Mouse (Mus musculus) lung, postnatal 0 days (tissue): ENCODE data around the gene 1810009A15Rik. TPM values are rescaled to one million over a fixed set of nuclear protein-coding genes. Genes with fewer than 3 reads are reported as not detected.
A peak's percentile ranks its signal among the peaks of the same experiment; 100 is the strongest.
"Not testable (repeated sequence)": the region's sequence is repeated elsewhere in the genome, so short reads cannot be mapped to it uniquely, and the experiment has no call there.

Experiments used
- ATAC-seq: fragments of 200-750 bp; cut with Nextera tagmentation; 2 replicates; pipeline ENCODE4 v1.8.0; 2017; ENCODE audit warnings: moderate library complexity
- DNase-seq: peaks from one replicate; pipeline ENCODE4 v3.0.0-alpha.2; 2016; ENCODE audit warnings: low spot score
- H3K27ac ChIP-seq: fragments of 300-500 bp; sonication (generic); 2 replicates; pipeline ENCODE4 v1.5.1; 2014; ENCODE audit warnings: antibody characterized with exemption, mild to moderate bottlenecking, low read length, mixed read lengths
- H3K27me3 ChIP-seq: fragments of 300-500 bp; sonication (generic); replicated peaks from 2 replicates; pipeline ENCODE4 v1.6.1; 2014; ENCODE audit warnings: low read length, mixed read lengths; ENCODE audit not compliant: insufficient read depth
- H3K36me3 ChIP-seq: fragments of 300-500 bp; sonication (generic); 2 replicates; pipeline ENCODE4 v1.6.1; 2014; ENCODE audit warnings: low read length, mixed read lengths; ENCODE audit not compliant: insufficient read depth
- H3K4me1 ChIP-seq: fragments of 300-500 bp; sonication (generic); 2 replicates; pipeline ENCODE4 v1.6.1; 2014; ENCODE audit warnings: antibody characterized with exemption, low read depth, low read length, mixed read lengths; ENCODE audit not compliant: insufficient read depth
- H3K4me2 ChIP-seq: fragments of 300-500 bp; sonication (generic); replicated peaks from 2 replicates; pipeline ENCODE4 v1.6.1; 2014; ENCODE audit warnings: low read depth, mild to moderate bottlenecking, low read length, moderate library complexity, mixed read lengths
- H3K4me3 ChIP-seq: fragments of 300-500 bp; sonication (generic); 2 replicates; pipeline ENCODE4 v1.5.1; 2014; ENCODE audit warnings: low read depth, low read length
- H3K9ac ChIP-seq: fragments of 300-500 bp; sonication (generic); replicated peaks from 2 replicates; pipeline ENCODE4 v1.6.1; 2014; ENCODE audit warnings: low read depth, mild to moderate bottlenecking
- H3K9me3 ChIP-seq: fragments of 300-500 bp; sonication (generic); 2 replicates; pipeline ENCODE4 v1.6.1; 2016; ENCODE audit warnings: low read length, mixed read lengths
- CTCF ChIP-seq: IDR thresholded peaks from 2 replicates; pipeline ENCODE4 v1.5.1; 2016; ENCODE audit warnings: antibody characterized with exemption, mild to moderate bottlenecking
- EP300 ChIP-seq: IDR thresholded peaks from 2 replicates; pipeline ENCODE4 v1.6.1; 2016; ENCODE audit warnings: antibody characterized with exemption, mild to moderate bottlenecking, control low read depth
- WGBS: fragments of 180-500 bp; shearing (Covaris S2); extraction: QIAGEN DNeasy Blood & Tissue Kit; methylation state at CpG from one replicate; pipeline ENCODE4 v1.1.7; 2014; 5-methylcytosine and 5-hydroxymethylcytosine counted together
- polyA plus RNA-seq: library from polyadenylated mRNA; unstranded; fragments of >200 nt; fragmentation: Nextera tagmentation; extraction: Ambion mirVana; gene quantifications from 2 replicates; pipeline ENCODE4 v1.2.1, GENCODE M21; 2015

Gene 1810009A15Rik
- polyA plus RNA-seq, 1 experiment from 2014 or later = 44.4 TPM

- Histone ChIP-seq H3K4me2 (peak overlapping the region; percentile 73), H3K36me3 (no peaks in the 10 kb centered on the region), H3K9me3 (no peaks in the 10 kb centered on the region), H3K4me3 (peak overlapping the region; percentile 67), H3K27ac (peak overlapping the region; percentile 83), H3K9ac (peak overlapping the region; percentile 77), H3K4me1 (peaks cover 6% of the 10 kb centered on the region; the same call in 1 of the 2 replicates), H3K27me3 (no peaks in the 10 kb centered on the region)
- ATAC-seq (no peak), DNase-seq (no peak)
- TF ChIP-seq CTCF (no peak), EP300 (no peak)
- WGBS = 13% methylated on average over 19 of the region's 19 CpGs
These were observed 829 bp upstream of the 1810009A15Rik start for GRCm38 (mm10) chr19:8887585-8888463.

- Histone ChIP-seq H3K36me3 (no peaks in the 10 kb centered on the region), H3K27ac (peak within 1 kb of the TSS; percentile 91), H3K4me1 (peaks cover 4% of the 10 kb centered on the region; the same call in 1 of the 2 replicates), H3K9ac (peak within 1 kb of the TSS; percentile 81), H3K9me3 (no peaks in the 10 kb centered on the region), H3K4me2 (peak within 1 kb of the TSS; percentile 95), H3K27me3 (no peaks in the 10 kb centered on the region), H3K4me3 (peak within 1 kb of the TSS; percentile 88)
- TF ChIP-seq EP300 (no peak), CTCF (no peak)
- ATAC-seq = peak; percentile 50
- peak; percentile 92 for DNase-seq
- 1% methylated on average over 54 of the region's 54 CpGs for WGBS
These were observed 4.4 kb downstream of the 1810009A15Rik start, which contains the start of gene Ints5 for GRCm38 (mm10) chr19:8892829-8893766. Gene Ints5 (plus strand): TSS chr19:8893005.

- no peaks in the 10 kb centered on the region for H3K36me3 ChIP-seq
- H3K9ac ChIP-seq = no peak overlapping the region
- H3K4me3 ChIP-seq = no peak overlapping the region
- H3K4me1 ChIP-seq = peaks cover 6% of the 10 kb centered on the region; the same call in 1 of the 2 replicates
- TF ChIP-seq EP300 (no peak), CTCF (no peak)
- H3K9me3 ChIP-seq = no peaks in the 10 kb centered on the region
- ATAC-seq (no peak), DNase-seq (no peak)
- H3K27ac ChIP-seq = no peak overlapping the region
- no peaks in the 10 kb centered on the region for H3K27me3 ChIP-seq
- 89% methylated on average over 9 of the region's 9 CpGs for WGBS
- no peak overlapping the region for H3K4me2 ChIP-seq
These were observed 6.8 kb downstream of the 1810009A15Rik start for GRCm38 (mm10) chr19:8895397-8895960.

- ATAC-seq, H3K4me1 ChIP-seq, H3K36me3 ChIP-seq, H3K4me2 ChIP-seq, H3K9ac ChIP-seq, H3K27ac ChIP-seq, H3K9me3 ChIP-seq, H3K27me3 ChIP-seq, H3K4me3 ChIP-seq, DNase-seq: not testable (repeated sequence)
- 77% methylated on average over 5 of the region's 5 CpGs for WGBS
These were observed 7.6 kb downstream of the 1810009A15Rik start for GRCm38 (mm10) chr19:8896231-8896630.

- not testable (repeated sequence) for DNase-seq, H3K4me1 ChIP-seq, H3K9me3 ChIP-seq, H3K36me3 ChIP-seq, H3K27me3 ChIP-seq
- peak overlapping the region; percentile 95 for H3K4me3 ChIP-seq
- peak overlapping the region; percentile 59 for H3K27ac ChIP-seq
- peak overlapping the region; percentile 92 for H3K4me2 ChIP-seq
- WGBS = 16% methylated on average over 21 of the region's 21 CpGs
- peak; percentile 45 for ATAC-seq
- H3K9ac ChIP-seq = peak overlapping the region; percentile 50
These were observed 8.7 kb downstream of the 1810009A15Rik start for GRCm38 (mm10) chr19:8897211-8897864.
